Mouse (Mus musculus) heart, postnatal 0 days (tissue): ENCODE data around the gene Efcab11. TPM values are rescaled to one million over a fixed set of nuclear protein-coding genes. Genes with fewer than 3 reads are reported as not detected.

Source experiments
- ATAC-seq: fragments of 200-750 bp; cut with Nextera tagmentation; 2 replicates; pipeline ENCODE4 v1.8.0; 2017; ENCODE audit warnings: low read depth, moderate number of reproducible peaks, moderate library complexity; ENCODE audit not compliant: insufficient read depth
- DNase-seq: peaks from one replicate; pipeline ENCODE4 v3.0.0-alpha.2; 2016; ENCODE audit warnings: low spot score
- H3K27ac ChIP-seq: fragments of 300-500 bp; sonication (generic); 2 replicates; pipeline ENCODE4 v1.5.1; 2014; ENCODE audit warnings: low read depth, mild to moderate bottlenecking
- H3K27me3 ChIP-seq: fragments of 300-500 bp; sonication (generic); 2 replicates; pipeline ENCODE4 v1.6.1; 2014; ENCODE audit warnings: low read length, mixed read lengths; ENCODE audit not compliant: control insufficient read depth, insufficient read depth
- H3K36me3 ChIP-seq: fragments of 300-500 bp; sonication (generic); replicated peaks from 2 replicates; pipeline ENCODE4 v1.6.1; 2014; ENCODE audit warnings: low read length, mixed read lengths; ENCODE audit not compliant: control insufficient read depth, insufficient read depth
- H3K4me1 ChIP-seq: fragments of 300-500 bp; sonication (generic); 2 replicates; pipeline ENCODE4 v1.6.1; 2014; ENCODE audit warnings: antibody characterized with exemption; ENCODE audit not compliant: control insufficient read depth, insufficient read depth
- H3K4me2 ChIP-seq: fragments of 300-500 bp; sonication (generic); 2 replicates; pipeline ENCODE4 v1.6.1; 2014; ENCODE audit warnings: low read depth, mild to moderate bottlenecking, low read length, moderate library complexity
- H3K4me3 ChIP-seq: fragments of 300-500 bp; sonication (generic); 2 replicates; pipeline ENCODE4 v1.5.1; 2014; ENCODE audit warnings: low read depth, low read length
- H3K9ac ChIP-seq: fragments of 300-500 bp; sonication (generic); replicated peaks from 2 replicates; pipeline ENCODE4 v1.6.1; 2014; ENCODE audit warnings: low read depth, low read length, mixed read lengths
- H3K9me3 ChIP-seq: fragments of 300-500 bp; sonication (generic); replicated peaks from 2 replicates; pipeline ENCODE4 v1.6.1; 2016; ENCODE audit warnings: low read length; ENCODE audit not compliant: control insufficient read depth
- CTCF ChIP-seq: IDR thresholded peaks from 2 replicates; pipeline ENCODE4 v1.5.1; 2016; ENCODE audit warnings: antibody characterized with exemption, control low read depth, low read depth
- EP300 ChIP-seq: IDR thresholded peaks from 2 replicates; pipeline ENCODE4 v1.6.1; 2016; ENCODE audit warnings: antibody characterized with exemption, low read depth
- WGBS: fragments of 180-500 bp; shearing (Covaris S2); extraction: QIAGEN DNeasy Blood & Tissue Kit; methylation state at CpG from one replicate; pipeline ENCODE4 v1.1.7; 2014; 5-methylcytosine and 5-hydroxymethylcytosine counted together
- polyA plus RNA-seq: library from polyadenylated mRNA; unstranded; fragments of >200 nt; fragmentation: Nextera tagmentation; extraction: Ambion mirVana; gene quantifications from 2 replicates; pipeline ENCODE4 v1.2.1, GENCODE M21; 2015
- total RNA-seq: library from RNA; depleted of rRNA; stranded (reverse); fragments of >200 nt; gene quantifications from 2 replicates; pipeline ENCODE4 v1.2.3, GENCODE M21; 2014; ENCODE audit warnings: low replicate concordance

Gene Efcab11
- total and polyA plus RNA-seq, 2 experiments from 2014 or later = 2.2 to 4.0 TPM

- WGBS = 60% methylated on average over 3 of the region's 3 CpGs
- no peak for DNase-seq
Measured at GRCm38 (mm10) chr12:99873443-99873842, 10.8 kb downstream of the Efcab11 start.

DNA sequence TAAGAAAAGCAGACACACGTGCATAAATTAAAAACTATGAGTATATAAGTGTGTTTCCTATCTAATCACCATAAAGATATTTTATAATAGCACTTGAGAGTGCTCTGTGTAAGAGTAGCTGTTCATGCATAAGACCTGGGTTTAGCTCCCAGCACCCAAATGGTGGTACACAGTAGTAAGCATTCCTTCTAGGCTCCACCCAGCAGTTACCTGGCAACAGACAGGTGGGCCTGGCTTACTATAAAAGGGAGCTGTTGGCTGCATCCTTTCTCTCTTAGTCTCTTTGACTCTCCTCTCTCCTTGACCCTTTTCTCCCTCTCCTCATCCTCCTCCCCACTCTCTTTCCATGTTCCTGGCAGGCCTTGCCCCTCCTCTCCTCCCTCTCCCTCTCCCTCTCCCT lies 15.4 kb downstream of the Efcab11 start:
- H3K4me1 ChIP-seq = no peaks in the 10 kb centered on the region
- ATAC-seq (no peak), DNase-seq (no peak)
- no peaks in the 10 kb centered on the region for H3K36me3 ChIP-seq
- no peaks in the 10 kb centered on the region for H3K27me3 ChIP-seq
- no peak overlapping the region for H3K4me3 ChIP-seq
- TF ChIP-seq EP300 (no peak), CTCF (no peak)
- 74% methylated on average over 1 of the region's 1 CpGs for WGBS
- H3K9ac ChIP-seq = no peak overlapping the region
- no peak overlapping the region for H3K27ac ChIP-seq
- H3K4me2 ChIP-seq = no peak overlapping the region
- H3K9me3 ChIP-seq = no peaks in the 10 kb centered on the region

More at GRCm38 (mm10) chr12:99873443-99873842, 10.8 kb downstream of the Efcab11 start:
- TF ChIP-seq CTCF (no peak), EP300 (no peak)
- Histone ChIP-seq H3K9ac (no peak overlapping the region), H3K27me3 (no peaks in the 10 kb centered on the region), H3K9me3 (no peaks in the 10 kb centered on the region), H3K4me2 (no peak overlapping the region), H3K4me1 (no peaks in the 10 kb centered on the region), H3K27ac (no peak overlapping the region), H3K36me3 (no peaks in the 10 kb centered on the region), H3K4me3 (no peak overlapping the region)
- no peak for ATAC-seq

DNA sequence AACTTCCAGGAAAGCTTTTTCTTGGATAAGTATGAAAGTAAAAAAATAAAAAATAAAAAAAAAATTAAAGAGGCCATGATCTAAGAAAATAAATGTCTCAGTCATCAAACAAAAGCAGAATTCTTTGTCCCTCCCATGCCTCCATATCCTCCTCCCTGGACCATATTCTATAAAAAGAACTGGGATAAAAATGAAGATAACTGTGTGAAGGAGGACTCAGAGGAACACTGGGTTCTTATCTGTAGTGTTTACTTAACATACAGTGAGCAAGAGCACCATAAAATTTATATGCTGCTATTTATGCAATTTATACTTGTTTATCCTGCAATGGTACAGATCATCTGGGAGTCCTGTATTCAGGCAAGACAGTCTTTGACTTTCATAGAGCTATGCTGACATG lies 19.6 kb downstream of the Efcab11 start:
- H3K9ac ChIP-seq = no peak overlapping the region
- no peaks in the 10 kb centered on the region for H3K9me3 ChIP-seq
- H3K4me3 ChIP-seq = no peak overlapping the region
- no peak for DNase-seq
- ATAC-seq = no peak
- H3K4me1 ChIP-seq = no peaks in the 10 kb centered on the region
- TF ChIP-seq CTCF = no peak
- TF ChIP-seq EP300 = no peak
- H3K27ac ChIP-seq = no peak overlapping the region
- H3K27me3 ChIP-seq = no peaks in the 10 kb centered on the region
- H3K4me2 ChIP-seq = no peak overlapping the region
- no peaks in the 10 kb centered on the region for H3K36me3 ChIP-seq

DNA sequence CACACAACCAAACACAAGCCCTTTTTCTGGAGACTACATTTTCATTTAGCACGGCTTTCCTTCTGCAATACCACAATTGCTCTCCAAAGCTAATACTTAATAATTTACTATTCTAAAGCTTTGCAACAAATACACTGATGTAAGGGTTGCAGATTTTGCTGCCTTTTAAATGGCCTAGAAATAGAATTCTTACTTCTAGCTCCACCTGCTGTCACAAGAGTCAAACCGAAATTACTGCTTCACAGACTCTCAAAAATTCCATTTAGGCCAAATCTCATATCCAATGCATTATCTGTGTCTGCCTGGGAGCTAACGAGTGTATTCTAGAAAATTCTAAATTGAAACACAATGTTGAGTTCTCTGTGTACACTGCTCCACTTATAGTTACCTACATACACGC lies 23.3 kb downstream of the Efcab11 start:
- no peaks in the 10 kb centered on the region for H3K36me3 ChIP-seq
- H3K27me3 ChIP-seq = no peaks in the 10 kb centered on the region
- H3K4me2 ChIP-seq = no peak overlapping the region
- WGBS = 72% methylated on average over 4 of the region's 4 CpGs
- TF ChIP-seq EP300 = no peak
- peak; percentile 26; the same call in 1 of the 2 replicates for TF ChIP-seq CTCF
- H3K9me3 ChIP-seq = no peaks in the 10 kb centered on the region
- no peaks in the 10 kb centered on the region for H3K4me1 ChIP-seq
- DNase-seq = peak; percentile 31
- no peak for ATAC-seq
- H3K27ac ChIP-seq = no peak overlapping the region
- no peak overlapping the region for H3K4me3 ChIP-seq
- no peak overlapping the region for H3K9ac ChIP-seq

DNA sequence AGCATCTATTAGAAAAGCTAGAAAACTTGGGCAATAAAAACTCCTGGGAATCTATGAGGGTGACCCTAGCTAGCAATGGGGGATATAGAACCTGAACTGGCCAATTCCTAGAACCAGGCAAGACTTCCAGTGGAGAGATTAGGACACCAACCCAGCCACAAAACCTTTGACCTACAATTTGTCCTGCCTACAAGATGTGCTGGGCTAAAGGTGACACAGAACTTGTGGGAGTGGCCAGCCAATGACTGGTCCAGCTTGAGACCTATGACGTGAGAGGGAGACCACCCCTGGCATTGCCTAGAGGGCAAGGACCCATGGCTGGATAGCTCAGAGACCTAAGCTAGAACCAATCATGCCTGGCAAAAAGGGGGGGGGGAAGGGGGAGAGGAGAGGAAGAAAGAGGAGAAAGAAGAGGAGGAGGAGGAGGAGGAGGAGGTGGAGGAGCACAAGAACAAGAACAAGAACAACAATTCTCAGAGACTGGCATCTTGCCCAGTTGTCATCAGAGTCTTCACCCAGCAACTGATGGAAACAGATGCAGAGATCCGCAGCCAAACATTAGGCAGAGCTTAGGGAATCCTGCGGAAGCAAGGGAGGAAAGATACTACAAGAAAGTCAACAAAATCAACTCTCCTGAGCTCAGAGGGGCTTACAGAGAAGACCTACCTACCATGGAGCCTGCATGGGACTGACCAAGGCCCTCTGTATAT lies 24.7 kb downstream of the Efcab11 start:
- Histone ChIP-seq H3K9ac (no peak overlapping the region), H3K9me3 (no peaks in the 10 kb centered on the region), H3K36me3 (no peaks in the 10 kb centered on the region), H3K27ac (no peak overlapping the region), H3K27me3 (no peaks in the 10 kb centered on the region), H3K4me3 (no peak overlapping the region), H3K4me1 (no peaks in the 10 kb centered on the region), H3K4me2 (no peak overlapping the region)
- TF ChIP-seq CTCF (no peak), EP300 (no peak)
- WGBS = 79% methylated on average over 3 of the region's 3 CpGs
- DNase-seq (no peak), ATAC-seq (no peak)

DNA sequence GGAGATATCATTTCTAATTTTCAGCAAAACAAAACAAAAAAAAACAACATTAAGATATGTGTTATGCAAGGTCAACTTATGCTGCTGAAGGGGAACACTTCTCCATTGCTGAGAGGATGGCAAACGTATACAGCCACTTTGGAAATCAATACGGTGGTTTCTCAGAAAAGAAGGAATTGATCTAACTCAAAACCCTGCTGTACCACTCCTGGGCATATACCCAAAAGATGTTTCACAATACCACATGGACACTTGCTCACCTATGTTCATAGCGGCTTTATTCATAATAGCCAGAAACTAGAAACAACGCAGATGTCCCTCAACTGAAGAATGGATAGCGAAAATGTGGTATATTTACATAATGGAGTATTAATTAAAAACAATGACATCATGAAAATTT lies 25.6 kb downstream of the Efcab11 start:
- WGBS = 94% methylated on average over 5 of the region's 5 CpGs
- ATAC-seq (no peak), DNase-seq (no peak)
- no peak overlapping the region for H3K27ac ChIP-seq
- no peaks in the 10 kb centered on the region for H3K4me1 ChIP-seq
- no peak overlapping the region for H3K9ac ChIP-seq
- TF ChIP-seq EP300 = no peak
- no peak for TF ChIP-seq CTCF
- H3K36me3 ChIP-seq = no peaks in the 10 kb centered on the region
- no peaks in the 10 kb centered on the region for H3K9me3 ChIP-seq
- no peak overlapping the region for H3K4me3 ChIP-seq
- H3K27me3 ChIP-seq = no peaks in the 10 kb centered on the region
- H3K4me2 ChIP-seq = no peak overlapping the region
